Mouse (Mus musculus) large intestine, adult 2 months (tissue): Measurements from ENCODE around the gene Flt1. TPM values are rescaled to one million over a fixed set of nuclear protein-coding genes. Genes with fewer than 3 reads are reported as not detected.
"Not testable (repeated sequence)": the region's sequence is repeated elsewhere in the genome, so short reads cannot be mapped to it uniquely, and the experiment has no call there.

Source experiments
- DNase-seq: peaks from one replicate; pipeline ENCODE4 v3.0.0-alpha.2; 2012; ENCODE audit warnings: low read depth, low spot score
- WGBS: fragments of 180-500 bp; shearing (Covaris S2); methylation state at CpG from one replicate; pipeline ENCODE4 v1.1.7; 2018; 5-methylcytosine and 5-hydroxymethylcytosine counted together
- polyA plus RNA-seq: library from polyadenylated mRNA; depleted of rRNA; stranded (reverse); fragments of >200 nt; gene quantifications from 2 replicates; pipeline ENCODE4 v1.2.3, GENCODE M21; 2012

Gene Flt1
- polyA plus RNA-seq, 1 experiment: 1.8 TPM

GRCm38 (mm10) chr5:147626944-147627343 is 98.9 kb downstream of the Flt1 start:
- 55% methylated on average over 2 of the region's 2 CpGs for WGBS
- no peak for DNase-seq

DNA sequence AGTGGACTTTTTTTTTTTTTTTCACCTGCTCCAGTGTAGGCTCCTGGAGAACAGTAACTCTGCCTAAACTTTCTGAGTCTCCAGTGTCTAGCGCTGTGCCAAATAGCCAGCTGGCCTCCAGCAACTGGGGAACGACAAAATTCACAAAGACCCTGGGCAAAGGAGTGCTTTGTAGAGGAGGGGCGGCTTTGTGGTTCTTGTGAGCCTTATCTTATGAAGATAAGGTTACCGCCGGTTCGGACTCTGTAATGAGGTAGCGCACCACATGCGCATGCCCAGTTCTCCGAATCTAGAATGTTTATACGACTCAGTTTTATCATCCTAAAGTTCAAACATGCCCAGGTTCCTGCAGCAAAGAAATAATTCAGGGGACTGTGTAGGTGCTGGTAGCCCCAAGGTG is 102.1 kb downstream of the Flt1 start:
- no peak for DNase-seq
- WGBS: 70% methylated on average over 10 of the region's 10 CpGs

DNA sequence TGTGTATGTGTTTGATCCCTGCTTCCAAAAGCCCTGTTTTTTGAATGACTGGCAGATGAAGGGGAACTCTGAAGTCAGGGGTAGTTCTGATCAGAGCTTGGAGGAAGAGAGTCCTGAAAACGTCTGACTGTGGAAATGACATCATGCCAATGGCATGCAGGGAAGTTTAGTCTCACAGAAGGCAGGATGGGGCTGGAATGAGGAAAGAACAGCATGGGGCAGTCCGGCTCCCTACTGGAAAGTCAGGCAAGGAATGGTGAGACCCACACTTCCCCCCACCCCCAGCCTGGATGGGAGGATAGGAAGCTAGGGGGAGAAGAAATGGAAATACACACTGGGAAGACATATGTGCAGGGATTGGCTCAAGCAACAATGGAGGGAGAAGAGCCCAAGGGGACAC is 105.6 kb downstream of the Flt1 start:
- WGBS: 12% methylated on average over 2 of the region's 2 CpGs
- DNase-seq: no peak

GRCm38 (mm10) chr5:147618243-147618642 is 107.6 kb downstream of the Flt1 start:
- 76% methylated on average over 10 of the region's 10 CpGs for WGBS
- DNase-seq: no peak

- WGBS: 67% methylated on average over 3 of the region's 3 CpGs
- DNase-seq: no peak
Measured at GRCm38 (mm10) chr5:147616450-147616849, 109.4 kb downstream of the Flt1 start.

DNA sequence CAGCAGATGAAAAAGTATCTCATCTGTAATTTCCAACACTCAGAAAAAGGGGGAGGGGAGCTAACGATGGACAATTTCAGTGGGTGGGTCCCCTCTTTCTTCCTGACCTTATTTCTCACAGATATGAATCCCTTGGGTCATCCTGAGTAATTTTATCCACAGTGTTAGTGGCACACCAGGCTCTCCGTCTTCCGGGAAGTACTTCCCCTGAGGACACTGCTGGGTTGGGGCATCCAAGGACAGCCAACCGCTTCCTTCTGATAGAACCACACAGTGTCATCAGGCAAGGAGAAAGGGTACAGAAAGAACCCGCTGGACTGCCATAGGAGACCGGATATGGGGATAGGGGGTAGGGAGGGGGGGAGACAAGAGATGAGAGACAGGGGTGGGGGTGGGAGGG is 111.2 kb downstream of the Flt1 start:
- no peak for DNase-seq
- 73% methylated on average over 6 of the region's 6 CpGs for WGBS

GRCm38 (mm10) chr5:147611348-147611747 is 114.5 kb downstream of the Flt1 start:
- DNase-seq: not testable (repeated sequence)
- 78% methylated on average over 3 of the region's 3 CpGs for WGBS

- WGBS: 76% methylated on average over 13 of the region's 13 CpGs
- no peak for DNase-seq
Measured at GRCm38 (mm10) chr5:147607256-147607975, 118.4 kb downstream of the Flt1 start.

DNA sequence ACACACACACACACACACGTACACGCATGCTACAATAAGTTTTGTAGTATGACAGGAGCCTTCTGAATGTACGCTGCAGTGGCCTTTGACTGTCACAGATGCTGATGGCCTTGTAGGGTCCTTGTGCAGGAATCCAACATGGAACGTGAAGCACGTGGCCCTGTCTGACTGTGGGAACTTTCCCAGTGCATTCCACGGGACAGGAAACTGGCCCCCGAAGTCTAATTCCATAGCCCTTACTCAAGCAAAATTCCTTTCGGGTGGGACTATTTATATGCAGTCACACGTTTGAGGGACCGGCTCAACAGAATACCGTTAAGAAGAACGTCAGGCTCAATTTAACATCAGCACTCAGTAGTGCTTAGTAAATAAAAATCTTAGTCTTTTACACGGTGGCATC is 119.1 kb downstream of the Flt1 start:
- 68% methylated on average over 13 of the region's 13 CpGs for WGBS
- no peak for DNase-seq

GRCm38 (mm10) chr5:147601460-147602360 is 124.1 kb downstream of the Flt1 start:
- DNase-seq: no peak
- WGBS: 55% methylated on average over 18 of the region's 18 CpGs

- DNase-seq: no peak
- 71% methylated on average over 16 of the region's 16 CpGs for WGBS
Measured at GRCm38 (mm10) chr5:147597825-147598224, 128.0 kb downstream of the Flt1 start.

DNA sequence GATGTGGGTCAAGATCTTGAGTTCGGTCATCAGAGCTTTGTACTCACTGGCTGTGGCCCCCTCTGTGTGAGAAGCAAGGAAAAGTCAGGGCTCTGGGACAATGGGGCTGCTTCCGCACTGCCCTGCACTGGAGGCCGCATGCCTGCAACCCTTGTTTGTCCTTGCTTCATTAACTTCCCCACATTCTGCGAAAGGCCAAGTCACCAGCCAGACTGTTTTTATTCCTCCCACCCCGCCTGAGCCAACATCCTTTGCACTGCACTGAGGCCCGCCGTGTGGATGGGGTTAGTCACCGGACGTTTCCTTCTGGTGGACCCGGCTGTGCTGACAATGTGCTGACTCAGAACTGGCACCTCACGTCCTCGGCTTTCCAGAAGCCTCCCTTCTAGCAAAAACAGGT is 136.0 kb downstream of the Flt1 start:
- DNase-seq: no peak
- WGBS: 36% methylated on average over 12 of the region's 12 CpGs

DNA sequence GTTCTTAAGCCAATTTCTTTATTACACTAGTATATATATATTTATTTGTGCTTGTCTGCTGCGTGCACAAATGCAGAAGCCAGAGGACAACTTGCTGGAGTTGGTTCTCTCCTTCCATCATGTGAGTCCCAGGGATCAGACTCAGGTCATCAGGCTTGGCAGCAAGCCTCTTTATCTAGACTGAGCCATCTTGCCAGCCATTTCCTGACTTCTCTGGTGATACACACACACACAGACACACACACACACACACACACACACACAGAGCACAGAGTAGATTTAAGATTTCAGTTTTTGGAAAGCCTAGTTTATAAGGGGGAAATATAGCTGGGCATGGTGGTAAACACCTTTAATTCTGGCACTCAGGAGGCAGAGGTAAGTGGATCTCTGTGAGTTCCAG is 140.7 kb downstream of the Flt1 start:
- WGBS: 58% methylated on average over 1 of the region's 1 CpGs
- no peak for DNase-seq

GRCm38 (mm10) chr5:147584648-147585047 is 141.2 kb downstream of the Flt1 start:
- WGBS: 68% methylated on average over 9 of the region's 9 CpGs
- DNase-seq: no peak

GRCm38 (mm10) chr5:147583702-147584298 is 142.0 kb downstream of the Flt1 start:
- WGBS: 44% methylated on average over 14 of the region's 14 CpGs
- no peak for DNase-seq

DNA sequence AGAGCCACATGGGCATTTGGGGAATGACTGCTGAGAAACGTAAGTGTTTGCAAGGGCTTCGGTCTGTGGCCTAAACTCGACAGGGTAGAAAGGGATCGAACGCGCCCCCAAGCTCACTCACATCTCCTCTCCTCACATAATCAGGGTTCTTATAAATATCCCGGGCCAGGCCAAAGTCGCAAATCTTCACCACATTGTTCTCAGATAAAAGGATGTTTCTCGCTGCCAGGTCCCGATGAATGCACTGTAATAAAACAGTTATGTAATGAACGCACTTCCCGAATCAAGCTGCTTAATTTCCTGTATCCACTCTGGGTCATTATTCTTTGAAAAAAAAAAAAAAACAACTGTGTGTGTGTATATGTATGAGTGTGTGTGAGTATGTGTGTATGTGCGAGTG is 145.6 kb downstream of the Flt1 start:
- 72% methylated on average over 13 of the region's 13 CpGs for WGBS

DNA sequence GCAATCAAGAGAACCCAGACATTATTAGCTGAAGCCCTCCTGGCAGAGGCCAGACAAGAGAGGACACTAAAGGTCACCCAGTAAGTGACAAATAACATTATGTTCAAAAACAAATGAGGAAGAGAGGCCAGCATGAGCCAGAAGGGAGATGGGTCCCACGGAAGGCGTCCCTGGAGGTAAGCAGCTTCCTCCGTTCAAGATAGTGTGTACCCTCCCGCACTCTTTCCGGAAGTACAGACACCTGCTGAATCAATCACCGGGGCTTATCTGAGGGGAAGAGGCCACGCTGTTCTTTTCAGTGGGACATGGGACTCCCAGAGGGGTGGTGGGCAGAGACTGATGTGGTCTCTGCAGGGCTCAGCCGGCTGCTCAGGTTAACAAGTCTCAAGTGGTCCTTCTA is 146.1 kb downstream of the Flt1 start:
- WGBS: 84% methylated on average over 8 of the region's 8 CpGs
- DNase-seq: no peak

More for the DNA sequence above, 145.6 kb downstream of the Flt1 start:
- no peak for DNase-seq

- WGBS: 92% methylated on average over 7 of the region's 7 CpGs
- no peak for DNase-seq
Measured at GRCm38 (mm10) chr5:147579148-147579547, 146.7 kb downstream of the Flt1 start.

GRCm38 (mm10) chr5:147577003-147577402 is 148.8 kb downstream of the Flt1 start:
- WGBS: 55% methylated on average over 6 of the region's 6 CpGs
- DNase-seq: no peak

DNA sequence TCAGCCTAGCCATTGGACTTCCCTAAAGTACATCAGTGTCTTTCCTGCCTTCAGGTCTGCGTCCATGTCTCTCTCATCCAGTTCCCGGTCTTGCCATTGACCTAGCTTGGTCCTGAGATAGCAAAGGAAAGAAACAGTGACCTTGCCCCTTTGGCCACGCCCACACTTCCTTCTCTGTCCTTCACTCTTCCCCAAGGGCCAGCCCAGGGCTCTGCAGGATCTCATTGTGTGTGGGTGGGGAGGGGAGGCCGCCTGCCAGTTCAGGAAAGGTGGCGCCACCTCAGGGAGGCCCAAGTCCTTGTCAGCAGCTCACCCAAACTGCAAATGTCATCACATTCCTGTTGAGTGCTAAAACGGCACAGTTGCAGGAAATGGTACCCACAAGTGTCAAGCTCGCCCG is 151.3 kb downstream of the Flt1 start:
- WGBS: 52% methylated on average over 8 of the region's 8 CpGs
- DNase-seq: no peak

DNA sequence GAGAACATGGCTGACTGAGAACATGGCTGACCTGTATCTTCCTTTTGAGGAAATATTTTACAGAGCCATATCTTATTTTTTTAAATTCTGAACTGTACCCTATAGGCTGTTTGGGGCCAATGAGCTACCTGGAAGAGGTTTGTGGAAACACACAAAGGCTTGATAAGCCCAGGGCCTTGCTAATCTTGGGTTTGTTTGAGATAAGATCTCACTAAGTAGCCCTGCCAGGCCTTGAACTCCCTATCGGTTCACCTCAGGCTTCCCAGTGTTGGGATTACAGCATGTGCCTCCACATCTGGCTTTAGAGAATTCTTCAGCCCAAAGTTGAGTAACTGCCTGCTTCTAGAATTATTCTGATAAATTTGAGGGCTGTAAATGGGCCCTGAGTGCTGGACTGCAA is 152.3 kb downstream of the Flt1 start:
- WGBS: 78% methylated on average over 1 of the region's 1 CpGs
- no peak for DNase-seq
